Mouse (Mus musculus): ENCODE results near the gene Cxcl10.

DNA sequence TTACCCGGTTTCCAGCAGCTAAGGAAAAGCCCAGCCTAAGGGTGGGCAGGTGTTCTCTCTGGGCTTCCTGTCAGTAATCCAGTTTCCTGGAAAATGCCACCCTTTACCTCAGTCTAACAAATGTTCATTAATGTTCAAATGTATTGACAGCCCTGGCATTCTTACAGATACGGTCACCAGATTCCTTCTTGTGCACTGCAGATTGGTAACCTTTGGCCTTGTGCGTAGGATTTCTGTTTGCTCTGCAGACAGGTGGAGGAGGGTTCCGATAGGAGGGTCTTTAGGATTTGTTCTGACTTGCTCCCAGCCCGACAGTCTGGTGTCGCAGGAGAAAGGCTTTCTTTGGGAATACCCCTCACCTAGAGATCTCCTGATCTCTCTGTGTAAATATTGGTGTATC, 17.9 kb upstream of the Cxcl10 start:
- TF ChIP-seq GATA1 (IDR thresholded peaks at IDR 0.05; ENCODE audit: low read length) = no peak
- no peak for TF ChIP-seq TAL1 (IDR thresholded peaks at IDR 0.05; ENCODE audit: low read length)

Measured in erythroblast, embryonic 14.5 days (primary cell).